Mouse (Mus musculus) gastrocnemius, adult 8-10 months (tissue): ENCODE data around the gene Flrt2. TPM values are rescaled to one million over a fixed set of nuclear protein-coding genes. Genes with fewer than 3 reads are reported as not detected.
"Not testable (repeated sequence)": the region's sequence is repeated elsewhere in the genome, so short reads cannot be mapped to it uniquely, and the experiment has no call there.

ENCODE experiments used
- DNase-seq, 2 experiments: peaks; one replicate each; pipeline ENCODE4 v3.0.0; 2022; ENCODE audit warnings: low spot score in 2 of 2
- total RNA-seq, 4 experiments: library from RNA; stranded (reverse); gene quantifications; 2 replicates each; pipeline ENCODE4 v1.2.4; 2022

Flrt2 gene
- 1 to 10 TPM; 4.5 to 6.6 (median 5.8) TPM for total RNA-seq

DNA sequence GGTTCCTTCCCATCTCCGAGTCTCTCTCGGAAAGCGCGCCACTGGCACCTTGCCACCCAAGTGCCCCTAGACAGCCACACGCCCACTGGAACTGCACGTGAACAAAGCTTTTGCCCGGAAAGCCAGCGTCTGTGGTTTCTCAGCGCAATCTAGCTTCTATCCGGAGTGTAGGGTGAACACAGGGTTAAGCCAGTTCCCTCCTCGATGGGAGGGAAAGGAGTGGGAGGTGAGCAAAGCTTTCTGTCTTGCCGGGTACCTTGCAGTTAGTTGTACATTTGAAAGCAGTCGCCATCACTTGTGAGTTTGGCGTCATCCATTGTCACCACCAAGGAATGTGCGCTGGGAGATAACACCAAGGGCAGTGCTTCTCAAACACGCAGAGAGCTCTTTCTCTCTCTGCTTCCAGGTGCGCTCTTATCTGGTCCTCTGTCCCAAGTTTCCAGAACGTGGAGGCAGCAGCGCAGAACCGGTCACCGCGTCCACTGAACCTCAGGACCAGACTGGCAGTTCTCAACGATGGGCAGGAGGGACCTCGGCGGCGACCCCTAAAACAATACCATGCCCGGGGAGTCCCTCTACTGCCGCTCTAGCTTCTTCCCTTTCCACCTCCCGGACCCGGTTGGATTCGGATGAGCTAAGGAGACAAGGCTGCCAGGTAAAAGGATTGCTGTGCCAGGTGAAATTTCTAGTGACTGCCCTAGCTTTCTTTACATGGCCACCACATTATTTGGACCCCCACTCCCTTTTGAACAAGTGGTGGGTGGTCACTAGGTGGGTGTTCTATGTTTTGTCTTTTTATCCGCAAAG, at the start of gene Flrt2:
Gene Flrt2, plus strand, starts transcription at position 266 of the 807 bp plus-strand sequence.
- DNase-seq: no peak

DNA sequence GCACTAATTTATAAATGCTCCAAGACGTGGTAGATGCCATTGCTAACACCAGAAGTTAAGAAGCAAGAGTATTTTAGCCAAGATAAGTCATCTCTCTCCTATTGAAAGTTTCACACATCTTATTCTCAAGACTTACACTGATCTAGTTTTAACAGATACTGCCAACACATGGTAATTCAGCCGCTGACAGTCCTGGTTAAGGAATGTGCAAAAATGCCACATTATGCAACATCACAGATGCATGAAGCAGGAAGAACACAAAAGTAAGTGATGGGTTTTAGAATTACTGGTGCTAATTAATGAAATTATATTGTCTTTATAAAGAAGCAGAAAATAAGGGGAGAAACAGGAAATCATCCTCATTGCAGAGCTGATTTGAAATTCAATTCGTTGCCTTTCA, 49.8 kb upstream of the Flrt2 start:
- no peak for DNase-seq

DNA sequence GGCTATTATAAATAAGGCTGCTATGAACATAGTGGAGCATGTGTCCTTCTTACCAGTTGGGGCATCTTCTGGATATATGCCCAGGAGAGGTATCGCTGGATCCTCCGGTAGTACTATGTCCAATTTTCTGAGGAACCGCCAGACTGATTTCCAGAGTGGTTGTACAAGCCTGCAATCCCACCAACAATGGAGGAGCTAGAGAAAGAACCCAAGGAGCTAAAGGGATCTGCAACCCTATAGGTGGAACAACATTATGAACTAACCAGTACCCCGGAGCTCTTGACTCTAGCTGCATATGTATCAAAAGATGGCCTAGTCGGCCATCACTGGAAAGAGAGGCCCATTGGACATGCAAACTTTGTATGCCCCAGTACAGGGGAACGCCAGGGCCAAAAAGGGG, 44.8 kb upstream of the Flrt2 start:
- DNase-seq: not testable (repeated sequence)

DNA sequence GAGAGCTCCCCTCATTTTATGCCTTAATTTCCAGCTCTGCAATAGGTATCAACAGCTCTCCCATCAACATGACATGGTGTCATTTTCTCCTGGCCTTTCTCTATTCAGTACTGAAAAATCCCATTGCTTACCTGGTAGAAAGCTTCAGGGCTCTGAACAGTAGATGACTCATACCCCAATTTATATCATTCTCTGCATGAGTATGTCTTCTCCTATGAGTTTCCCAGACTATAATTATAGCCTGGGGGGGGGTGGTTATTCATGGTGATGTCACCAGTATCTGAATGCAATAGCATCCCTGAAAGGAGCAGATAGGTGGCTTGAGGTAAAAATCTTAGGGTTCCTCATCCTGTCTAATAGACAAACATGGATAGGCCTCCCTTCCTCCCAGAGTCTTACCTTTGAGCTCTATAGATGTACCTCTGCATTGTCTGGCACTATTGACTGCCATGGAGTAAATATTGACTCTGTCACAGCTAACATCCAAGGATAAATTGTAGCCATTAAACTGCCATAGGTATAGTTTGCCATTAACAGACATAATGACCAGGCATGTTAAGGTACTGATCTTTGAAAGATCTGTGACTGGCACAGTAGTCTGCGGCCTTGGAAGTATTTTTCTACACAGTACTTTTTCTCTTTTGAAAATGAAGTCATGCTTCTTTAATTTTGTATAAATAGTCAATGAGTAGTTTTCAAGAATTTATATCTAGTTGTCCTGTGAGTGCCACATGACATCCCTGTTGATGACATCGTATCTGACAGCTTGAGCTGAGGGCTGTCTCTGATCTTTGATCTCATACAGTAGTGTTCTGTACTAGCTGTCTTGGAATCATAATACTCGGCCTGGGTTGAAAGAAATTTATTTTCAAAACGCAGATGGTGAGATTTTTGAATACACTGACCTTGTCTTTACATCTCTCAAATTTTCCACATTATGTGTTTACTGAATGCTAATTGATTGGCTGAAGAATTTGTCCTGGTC, 39.6 kb upstream of the Flrt2 start:
- no peak for DNase-seq

DNA sequence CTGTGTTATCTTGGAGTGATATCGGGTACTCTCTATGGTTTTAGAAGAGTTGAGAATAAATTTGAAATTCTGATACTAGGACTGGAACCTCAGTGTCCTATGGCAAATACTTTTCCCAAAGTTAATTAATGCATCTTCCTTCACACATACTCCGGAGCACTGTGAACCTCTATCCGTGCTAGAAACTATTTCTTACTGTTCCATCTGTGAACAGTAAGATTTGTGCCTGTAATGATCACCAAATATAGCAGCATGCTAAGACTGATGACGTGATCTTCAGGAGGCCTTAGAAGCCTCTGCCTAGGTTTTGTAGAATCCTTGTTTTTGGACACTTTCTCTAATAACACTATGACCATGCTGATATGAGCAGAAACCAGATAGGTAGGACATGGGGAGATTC, 35.4 kb upstream of the Flrt2 start:
- no peak for DNase-seq

DNA sequence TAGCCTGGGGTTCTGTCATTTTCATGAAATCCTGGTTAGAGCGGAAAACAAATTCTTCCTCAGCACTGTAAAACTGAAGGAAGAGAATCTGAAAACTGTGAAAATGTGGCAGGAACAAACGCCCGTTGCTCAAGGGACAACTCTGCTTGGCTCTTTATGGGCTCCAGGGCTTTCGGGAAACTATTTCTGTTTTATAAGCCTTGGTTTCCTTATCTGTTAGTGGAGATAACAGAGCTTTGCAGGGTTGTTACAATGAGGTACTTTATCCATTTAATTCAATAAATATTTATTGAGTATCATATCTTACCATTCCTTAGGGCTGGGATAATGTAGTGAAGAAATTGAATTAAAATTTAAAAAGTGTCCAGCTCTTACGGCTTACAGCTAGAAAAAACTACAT, 24.7 kb upstream of the Flrt2 start:
- DNase-seq: no peak

DNA sequence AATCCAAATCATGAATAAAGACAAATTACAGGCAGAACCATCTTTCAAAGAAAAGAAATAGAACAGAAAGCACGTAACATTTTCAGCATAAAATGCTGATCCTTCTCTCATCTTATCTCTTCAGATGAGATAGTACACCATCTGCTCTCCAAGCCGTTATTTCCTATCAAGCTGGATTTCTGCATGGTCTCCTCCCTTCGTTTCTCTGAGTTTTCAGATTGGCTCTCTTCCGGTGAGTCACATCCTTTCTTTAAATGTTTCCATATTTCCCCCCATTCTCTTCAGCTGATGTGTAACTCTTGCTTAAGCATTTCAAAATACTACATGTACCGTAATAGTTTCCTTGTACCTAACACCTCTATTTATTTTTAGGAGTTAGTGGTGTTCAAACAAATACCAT, 16.3 kb upstream of the Flrt2 start:
- DNase-seq: no peak

DNA sequence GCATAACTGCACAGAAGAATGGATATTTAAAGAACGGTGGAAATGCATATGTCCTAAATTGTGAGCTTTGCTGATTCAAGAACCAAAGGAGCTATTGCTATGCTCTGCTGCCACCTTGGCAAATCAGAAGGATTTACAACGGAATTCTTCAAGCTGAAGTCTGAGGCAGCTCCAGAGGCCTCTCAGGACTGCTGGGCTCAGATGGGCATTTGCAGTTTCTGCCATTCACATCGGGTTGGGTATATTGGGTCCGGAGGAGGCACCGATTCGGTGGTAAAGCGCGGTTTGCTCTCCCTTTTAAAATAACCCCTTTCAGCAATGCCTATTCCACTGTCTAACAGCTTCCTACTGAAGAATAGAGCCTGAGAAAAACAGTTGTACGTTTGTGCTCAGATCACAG, 1.2 kb upstream of the Flrt2 start:
- DNase-seq: no peak

DNA sequence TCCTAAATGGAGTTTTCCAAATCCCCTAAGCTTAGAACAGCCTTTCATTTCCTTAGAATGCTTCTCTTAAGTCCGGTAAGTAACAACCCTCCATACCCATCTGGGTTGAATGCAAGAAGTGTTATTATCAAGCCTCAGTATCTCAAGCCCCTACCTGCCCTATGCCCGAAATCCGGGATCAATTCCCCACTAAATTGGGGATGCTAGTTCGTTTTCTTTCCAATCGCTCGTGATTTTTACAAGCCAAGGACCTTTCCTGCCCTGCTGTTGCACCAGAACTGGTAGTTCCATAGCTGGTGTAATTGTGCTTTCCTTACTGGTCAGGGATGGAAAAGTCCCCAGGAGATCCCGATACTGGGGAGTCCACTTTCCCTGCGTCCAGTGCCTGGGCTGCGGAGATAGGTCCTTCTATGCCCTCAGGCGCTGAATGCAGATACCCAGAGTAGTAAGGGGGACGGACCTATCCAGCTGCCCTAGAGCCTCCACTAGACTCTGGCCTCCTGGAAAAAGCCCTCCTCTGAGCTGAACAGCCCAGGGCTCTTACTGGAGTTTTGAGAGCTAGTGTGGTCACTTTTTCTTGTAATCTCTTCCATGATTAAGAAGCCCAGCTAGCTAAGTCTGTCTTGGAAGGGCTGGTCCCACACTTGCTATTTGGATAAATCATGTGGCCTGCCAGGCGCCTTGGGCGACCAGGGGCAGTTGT, 1.1 kb downstream of the Flrt2 start:
- no peak for DNase-seq

DNA sequence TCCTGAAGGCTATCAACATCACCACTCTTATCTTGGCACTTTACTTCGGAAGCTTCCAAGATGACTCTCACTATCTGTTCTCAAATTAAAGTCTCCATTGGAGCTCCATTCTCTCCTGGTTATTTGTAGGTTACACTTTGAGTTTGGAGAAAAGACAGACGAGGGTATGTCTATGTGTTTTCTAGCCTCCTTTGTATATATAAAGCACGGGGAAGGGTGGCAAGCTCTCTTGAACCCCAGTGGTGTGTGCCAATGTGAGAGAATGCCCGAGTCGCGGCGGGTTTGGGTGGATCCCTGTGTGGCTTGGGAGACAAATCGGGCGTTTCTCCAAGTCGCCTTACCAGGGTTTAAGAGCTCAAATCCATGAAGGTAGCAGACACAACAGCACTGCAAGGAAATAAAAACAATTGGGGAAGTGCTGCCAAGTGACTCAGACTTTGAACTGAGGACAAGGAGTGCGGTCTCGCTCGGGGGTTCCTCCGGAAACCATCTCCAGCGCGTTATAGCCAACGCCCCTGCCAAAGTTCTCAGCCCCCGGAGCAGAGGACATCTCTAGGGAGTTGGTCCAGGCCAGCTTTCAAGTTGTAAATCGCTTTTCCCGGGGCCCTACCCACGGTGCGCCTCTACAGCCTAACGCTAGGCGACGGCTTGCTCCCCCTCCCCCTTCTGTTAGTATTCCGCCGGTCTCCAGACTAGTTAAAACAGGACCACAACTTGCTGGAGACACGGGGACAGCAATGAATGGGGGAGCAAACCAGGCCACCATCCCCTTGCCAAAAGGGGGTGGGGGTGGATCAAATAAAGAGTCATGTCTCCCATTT, 1.8 kb downstream of the Flrt2 start:
- DNase-seq: peak; percentile 36 to 49

DNA sequence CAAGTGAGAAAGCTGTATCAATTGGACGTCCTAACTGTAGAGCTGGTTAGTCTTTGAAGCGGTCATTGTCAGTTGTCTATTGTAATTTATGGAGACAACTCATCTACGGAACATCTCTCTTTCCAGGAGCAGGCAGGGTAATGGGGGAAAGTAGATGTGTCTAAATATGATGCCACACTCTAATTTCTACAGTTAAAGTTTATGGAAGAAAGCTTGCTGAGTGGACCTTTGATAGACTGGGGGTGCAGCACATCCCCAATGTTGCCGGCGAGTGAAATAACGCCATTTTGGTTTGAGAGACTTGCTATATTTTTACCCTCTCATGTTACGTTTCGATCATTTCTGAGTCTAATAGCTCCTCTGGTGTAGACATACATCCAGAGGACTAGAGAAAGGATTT, 2.5 kb downstream of the Flrt2 start:
- DNase-seq: no peak

DNA sequence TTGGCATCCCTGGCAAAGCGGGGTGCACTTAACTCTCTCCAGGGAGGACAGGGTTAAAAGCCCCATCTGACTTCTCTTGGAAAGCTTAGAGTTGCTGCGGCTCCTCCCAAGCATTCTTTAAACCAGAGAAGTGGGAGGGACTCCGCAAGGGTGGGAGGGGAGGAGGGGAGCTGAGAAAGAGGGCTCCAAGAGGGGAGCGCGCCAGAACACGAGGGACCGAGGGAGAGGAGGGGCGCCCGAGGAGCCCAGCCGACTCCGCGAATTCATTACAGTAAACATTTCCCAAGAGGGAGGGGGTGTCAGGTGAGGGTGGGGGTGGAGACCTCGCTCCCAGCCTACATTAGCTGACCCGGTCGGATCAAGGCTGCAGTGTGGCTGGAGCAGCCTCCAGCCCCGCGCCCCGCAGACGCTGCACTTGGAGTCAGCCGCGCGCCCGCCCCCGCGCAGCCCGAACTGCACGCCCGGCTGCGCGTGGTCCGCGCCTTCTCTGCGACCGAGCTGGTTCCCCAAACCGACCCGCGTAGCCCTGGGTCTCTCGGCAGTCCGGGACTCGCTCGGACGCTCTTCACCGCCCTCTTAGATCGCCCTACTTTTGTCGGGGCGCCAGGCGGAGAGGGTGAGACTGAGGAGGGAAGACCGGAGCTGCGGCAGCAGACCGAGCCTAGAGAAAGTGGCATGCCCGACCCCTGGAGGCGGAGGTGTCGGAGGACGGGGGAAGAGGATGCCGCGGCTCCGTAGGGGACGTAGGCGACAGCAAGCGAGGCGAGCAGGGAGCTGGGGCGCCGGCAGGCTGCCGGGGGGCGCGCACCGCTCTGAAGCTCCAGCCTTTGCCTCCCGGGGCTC, 3.2 kb downstream of the Flrt2 start:
- DNase-seq: peak; percentile 32 to 42

DNA sequence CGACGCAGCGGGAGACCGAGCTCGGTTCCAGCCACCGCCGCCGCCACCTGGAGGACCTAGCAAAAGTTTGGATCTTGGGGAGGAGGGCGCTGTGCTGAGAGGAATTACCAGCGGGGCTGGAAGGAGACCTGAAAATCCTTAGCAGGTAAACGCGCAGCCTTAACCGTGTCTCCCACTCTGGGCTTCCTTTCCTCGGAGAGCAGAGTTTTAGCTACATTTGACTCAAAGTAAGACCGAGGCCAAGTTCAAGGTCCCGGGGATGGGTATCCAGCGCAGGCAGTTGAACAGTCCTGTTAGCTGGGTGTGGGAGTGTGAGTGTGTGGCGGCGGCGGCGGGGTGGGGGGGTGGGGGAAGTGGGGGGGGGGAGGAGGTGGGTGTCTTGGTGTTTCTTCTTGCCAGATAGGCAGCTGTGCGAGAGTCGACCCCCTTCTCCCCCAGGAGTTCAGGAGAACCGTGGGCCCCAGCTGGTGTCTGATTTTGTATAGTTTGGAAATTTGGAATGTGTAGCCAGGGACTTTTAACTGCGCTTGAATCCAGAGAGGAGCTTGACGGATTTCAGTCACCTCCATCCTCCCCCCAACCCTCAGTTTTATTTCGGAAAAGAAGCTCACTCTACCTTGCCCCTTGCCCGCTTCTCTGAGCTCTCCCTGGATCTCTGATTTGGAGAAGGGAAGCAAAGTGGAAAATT, 4.0 kb downstream of the Flrt2 start:
- no peak for DNase-seq

DNA sequence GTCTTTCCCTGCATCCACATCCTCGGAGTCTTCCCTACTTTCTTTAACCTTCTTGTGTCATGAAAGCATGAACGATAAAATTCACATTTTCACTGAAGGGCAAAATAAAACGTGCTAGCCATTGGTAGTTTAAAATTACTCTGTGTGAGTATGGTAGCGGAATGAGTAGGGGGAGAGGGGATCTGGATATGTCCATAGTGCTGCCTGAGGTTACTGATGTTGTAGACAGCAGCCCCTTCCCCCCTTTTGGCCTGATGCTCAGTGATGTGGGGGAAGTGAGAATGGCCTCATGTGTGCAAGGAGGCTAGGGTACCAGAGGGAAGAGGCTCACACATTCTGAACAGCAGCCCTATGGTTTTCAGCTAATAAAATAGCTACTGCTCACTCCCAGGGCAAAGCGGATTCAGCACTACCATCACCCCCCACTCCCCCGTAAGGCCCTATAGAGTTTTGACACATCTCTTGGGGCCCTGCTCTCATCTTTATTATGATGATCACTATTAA, 4.5 kb downstream of the Flrt2 start:
- DNase-seq: no peak

DNA sequence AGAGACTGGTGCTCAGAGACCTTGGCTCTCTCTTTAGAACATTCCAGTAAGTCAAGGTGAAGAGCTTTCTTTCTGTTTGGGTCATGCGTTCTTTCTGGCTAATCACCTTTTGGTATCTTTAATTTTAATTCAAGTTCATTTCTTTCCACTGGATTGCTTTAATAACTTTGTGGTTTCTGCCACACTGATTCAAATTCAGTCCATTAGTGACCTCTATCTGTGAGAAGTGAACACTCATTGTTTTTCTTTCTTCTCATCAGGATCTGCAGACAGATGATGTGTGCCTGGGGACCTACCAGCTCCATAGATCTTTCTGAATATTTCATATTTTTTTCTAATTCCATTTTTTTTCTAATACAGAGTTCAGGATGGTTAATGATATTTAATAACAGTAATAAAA, 6.5 kb downstream of the Flrt2 start:
- no peak for DNase-seq

DNA sequence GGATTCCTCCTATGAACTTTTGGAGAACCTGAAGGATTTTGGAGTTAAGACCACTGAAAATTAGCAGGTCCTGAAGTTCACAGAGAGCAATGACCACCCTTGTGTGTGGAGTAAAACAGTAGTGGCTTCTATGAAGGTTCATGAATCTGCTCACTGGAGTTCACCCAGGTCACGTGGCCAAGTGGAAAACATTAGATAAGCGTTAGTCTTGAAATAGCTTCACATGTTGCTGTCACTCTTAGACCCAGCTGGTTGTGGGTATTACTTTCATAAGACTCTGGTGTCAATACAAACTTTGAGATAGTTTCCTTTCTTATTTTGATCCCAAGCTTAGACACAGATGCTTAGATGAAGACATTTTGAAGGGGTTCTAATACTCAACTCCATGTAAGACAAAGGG, 8.7 kb downstream of the Flrt2 start:
- peak; percentile 67 to 76 for DNase-seq

DNA sequence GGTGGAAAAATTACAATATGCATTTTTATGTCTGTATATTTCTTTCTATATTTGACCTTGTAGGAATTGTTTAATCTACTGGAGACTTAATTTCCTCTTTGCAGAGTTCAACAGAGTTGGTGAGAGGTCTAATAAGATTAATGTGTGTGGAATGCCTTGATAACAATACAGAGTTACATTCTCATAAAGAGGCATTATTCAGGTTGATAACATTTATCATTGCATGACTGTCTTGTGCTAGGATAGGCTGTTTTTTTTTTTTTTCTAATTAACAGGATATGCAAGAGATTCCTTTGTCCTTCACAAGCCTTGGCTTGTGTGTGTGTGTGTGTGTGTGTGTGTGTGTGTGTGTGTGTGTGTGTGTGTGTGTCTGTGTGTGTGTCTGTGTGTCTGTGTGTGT, 9.6 kb downstream of the Flrt2 start:
- DNase-seq: no peak

DNA sequence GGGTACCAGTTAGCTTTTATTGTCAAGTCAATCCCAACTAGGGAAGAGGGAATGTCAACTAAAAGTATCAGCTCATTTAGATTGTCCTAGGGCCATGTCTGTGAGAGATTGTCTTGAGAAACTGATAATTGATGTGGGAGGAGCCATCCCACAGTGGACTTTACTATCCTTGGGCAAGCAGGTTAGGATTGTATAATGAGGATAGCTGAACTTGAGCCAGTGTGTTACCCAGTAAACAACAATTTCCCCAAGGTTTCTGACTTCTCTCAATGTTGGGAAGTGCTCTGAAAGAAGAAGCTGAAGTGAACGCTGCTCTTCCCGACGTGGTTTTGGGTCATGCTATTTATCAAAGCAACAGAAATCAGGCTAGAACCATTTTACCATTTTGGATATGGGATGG, 13.0 kb downstream of the Flrt2 start:
- no peak for DNase-seq

DNA sequence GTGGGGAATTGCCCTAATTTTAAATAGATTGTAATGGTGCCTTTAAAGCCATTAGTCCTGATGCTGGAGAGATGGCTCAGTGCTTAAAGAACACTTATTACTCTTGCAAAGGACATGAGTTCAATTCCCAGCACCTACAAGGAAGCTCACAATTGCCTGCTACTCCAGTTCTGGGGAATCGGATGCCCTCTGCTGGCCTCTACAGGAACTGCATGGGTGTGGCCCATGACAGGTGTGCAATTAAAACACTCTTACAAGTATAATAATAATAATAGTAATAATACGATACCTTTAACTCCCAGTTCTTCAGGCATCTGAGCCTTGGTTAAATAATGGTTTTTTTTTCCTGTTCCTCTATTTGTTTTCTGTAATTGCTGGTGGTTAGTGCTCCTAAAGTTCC, 31.2 kb downstream of the Flrt2 start:
- no peak for DNase-seq
